Mouse (Mus musculus) liver, adult 2 months (tissue): ENCODE results near the gene Gm5286. TPM values are rescaled to one million over a fixed set of nuclear protein-coding genes. Genes with fewer than 3 reads are reported as not detected.
"Not testable (repeated sequence)": the region's sequence is repeated elsewhere in the genome, so short reads cannot be mapped to it uniquely, and the experiment has no call there.

Experiments
- DNase-seq: peaks from one replicate; pipeline ENCODE4 v3.0.0-alpha.2; 2011; ENCODE audit warnings: low read depth, low spot score; ENCODE audit errors: extremely low read depth
- H3K27ac ChIP-seq: fragments of 200-500 bp; replicated peaks from 2 replicates; pipeline ENCODE4 v1.5.1; 2012; ENCODE audit warnings: low read depth, mild to moderate bottlenecking, control low read depth, inconsistent platforms, low read length; ENCODE audit not compliant: insufficient read depth
- H3K27me3 ChIP-seq: fragments of 200-500 bp; 2 replicates; pipeline ENCODE4 v1.6.1; 2012; ENCODE audit warnings: mild to moderate bottlenecking, moderate library complexity, low read length, inconsistent platforms; ENCODE audit not compliant: control insufficient read depth, insufficient read depth
- H3K36me3 ChIP-seq: fragments of 200-500 bp; 2 replicates; pipeline ENCODE4 v1.6.1; 2012; ENCODE audit warnings: low read length, inconsistent platforms; ENCODE audit not compliant: control insufficient read depth, insufficient read depth
- H3K4me1 ChIP-seq: fragments of 200-500 bp; 2 replicates; pipeline ENCODE4 v1.6.1; 2011; ENCODE audit warnings: low read length; ENCODE audit not compliant: control insufficient read depth, insufficient read depth
- H3K4me3 ChIP-seq: fragments of 200-500 bp; 2 replicates; pipeline ENCODE4 v1.5.1; 2011; ENCODE audit warnings: low read depth, mild to moderate bottlenecking, control low read depth, low read length, moderate library complexity; ENCODE audit not compliant: insufficient read depth
- H3K79me2 ChIP-seq: fragments of 200-500 bp; 2 replicates; pipeline ENCODE4 v1.6.1; 2012; ENCODE audit warnings: inconsistent platforms, mild to moderate bottlenecking, low read length, moderate library complexity; ENCODE audit not compliant: control insufficient read depth, insufficient read depth
- H3K9ac ChIP-seq: fragments of 200-500 bp; 2 replicates; pipeline ENCODE4 v1.6.1; 2012; ENCODE audit warnings: low read depth, mild to moderate bottlenecking, control low read depth, inconsistent platforms, low read length
- WGBS: fragments of 180-500 bp; shearing (Covaris S2); methylation state at CpG from one replicate; pipeline ENCODE4 v1.1.7; 2018; 5-methylcytosine and 5-hydroxymethylcytosine counted together
- polyA plus RNA-seq: library from polyadenylated mRNA; depleted of rRNA; stranded (reverse); fragments of >200 nt; gene quantifications from 2 replicates; pipeline ENCODE4 v1.2.3, GENCODE M21; 2012; rRNA removed
- total RNA-seq: library from RNA; depleted of rRNA; stranded (reverse); fragments of >200 nt; gene quantifications from 2 replicates; pipeline ENCODE4 v1.2.3, GENCODE M21; 2014; rRNA removed

The Gm5286 gene
- not detected in 2 replicates for total RNA-seq
- polyA plus RNA-seq, result not detected in 2 replicates

GRCm38 (mm10) chr3:94196414-94196813, at the start of gene Gm5286:
Gene Gm5286 (plus strand): TSS chr3:94196714.
- not testable (repeated sequence) for H3K79me2 ChIP-seq, H3K36me3 ChIP-seq, H3K4me3 ChIP-seq, H3K4me1 ChIP-seq, H3K27me3 ChIP-seq, H3K9ac ChIP-seq, DNase-seq, H3K27ac ChIP-seq
- 78% methylated on average over 3 of the region's 4 CpGs for WGBS

GRCm38 (mm10) chr3:94167351-94167750, 29.2 kb upstream of the Gm5286 start:
- not testable (repeated sequence) for H3K79me2 ChIP-seq, H3K4me1 ChIP-seq, H3K36me3 ChIP-seq, H3K27ac ChIP-seq, H3K9ac ChIP-seq, H3K27me3 ChIP-seq, DNase-seq, H3K4me3 ChIP-seq

GRCm38 (mm10) chr3:94178093-94178492, 18.4 kb upstream of the Gm5286 start, which contains the start of gene Gm10696:
Gene Gm10696 (minus strand): TSS chr3:94178193.
- H3K79me2 ChIP-seq, H3K9ac ChIP-seq, H3K36me3 ChIP-seq, H3K4me3 ChIP-seq, H3K4me1 ChIP-seq, DNase-seq, H3K27ac ChIP-seq, H3K27me3 ChIP-seq: not testable (repeated sequence)
- WGBS, result 92% methylated on average over 1 of the region's 1 CpGs

Other genes starting within 250 kb of the Gm5286 start
- not detected in 2 replicates for gene Tdpoz5, start 235.4 kb upstream of the Gm5286 start, total RNA-seq
- not detected in 2 replicates for gene Tdpoz5, start 235.4 kb upstream of the Gm5286 start, polyA plus RNA-seq
- gene Gm9125, start 141.8 kb upstream of the Gm5286 start, total RNA-seq, result not detected in 2 replicates
- not detected in 2 replicates for gene Gm9125, start 141.8 kb upstream of the Gm5286 start, polyA plus RNA-seq
- not detected in 2 replicates for gene Gm10697, start 124.1 kb upstream of the Gm5286 start, total RNA-seq
- gene Gm10697, start 124.1 kb upstream of the Gm5286 start, polyA plus RNA-seq, result not detected in 2 replicates
- gene Gm10696, start 18.5 kb upstream of the Gm5286 start, total RNA-seq, result not detected in 2 replicates
- gene Gm10696, start 18.5 kb upstream of the Gm5286 start, polyA plus RNA-seq, result not detected in 2 replicates
- not detected in 2 replicates for gene Gm4778, start 67.3 kb downstream of the Gm5286 start, total RNA-seq
- gene Gm4778, start 67.3 kb downstream of the Gm5286 start, polyA plus RNA-seq, result not detected in 2 replicates
- gene Them4, start 113.4 kb downstream of the Gm5286 start, total RNA-seq, result 14.2 and 15.6 TPM in 2 replicates
- gene Them4, start 113.4 kb downstream of the Gm5286 start, polyA plus RNA-seq, result 3.9 and 4.6 TPM in 2 replicates
- gene Them5, start 145.4 kb downstream of the Gm5286 start, total RNA-seq, result 0.09 and 0.20 TPM in 2 replicates
- gene Them5, start 145.4 kb downstream of the Gm5286 start, polyA plus RNA-seq, result not detected in 2 replicates
- 0.18 and 0.40 TPM in 2 replicates for gene C2cd4d, start 165.7 kb downstream of the Gm5286 start, total RNA-seq
- 2.1 and 2.5 TPM in 2 replicates for gene C2cd4d, start 165.7 kb downstream of the Gm5286 start, polyA plus RNA-seq
- 36.3 and 50.3 TPM in 2 replicates for gene Rorc, start 176.1 kb downstream of the Gm5286 start, total RNA-seq
- gene Rorc, start 176.1 kb downstream of the Gm5286 start, polyA plus RNA-seq, result 31.6 and 34.4 TPM in 2 replicates
- gene Lingo4, start 201.8 kb downstream of the Gm5286 start, total RNA-seq, result 0.20 and 0.37 TPM in 2 replicates
- 0.12 and 0.16 TPM in 2 replicates for gene Lingo4, start 201.8 kb downstream of the Gm5286 start, polyA plus RNA-seq
- gene Tdrkh, start 216.6 kb downstream of the Gm5286 start, total RNA-seq, result 1.5 and 1.8 TPM in 2 replicates
- 0.22 and 0.66 TPM in 2 replicates for gene Tdrkh, start 216.6 kb downstream of the Gm5286 start, polyA plus RNA-seq
- gene Mrpl9, start 246.6 kb downstream of the Gm5286 start, total RNA-seq, result 44.6 and 45.9 TPM in 2 replicates
- 31.1 and 31.8 TPM in 2 replicates for gene Mrpl9, start 246.6 kb downstream of the Gm5286 start, polyA plus RNA-seq
- 0.37 TPM in 1 of 2 replicates, not detected in the other for gene Oaz3, start 247.2 kb downstream of the Gm5286 start, total RNA-seq
- 0.15 and 0.43 TPM in 2 replicates for gene Oaz3, start 247.2 kb downstream of the Gm5286 start, polyA plus RNA-seq